Mouse (Mus musculus) neural tube, embryonic 10.5 days (tissue): ENCODE measurements at regions not wholly inside any gene's neighbourhood (a gene's known extent, or its start where the extent isn't known, plus 50 kb on each side); places are given as distances from the start of the nearest gene placed in this dataset.
"Not testable (repeated sequence)": the region's sequence is repeated elsewhere in the genome, so short reads cannot be mapped to it uniquely, and the experiment has no call there.

Experiments used
- DNase-seq: peaks from one replicate; pipeline ENCODE4 v3.0.0-alpha.2; 2017; ENCODE audit warnings: low spot score; ENCODE audit errors: extremely low spot score

GRCm38 (mm10) chr8:42442786-42443185 is 698.5 kb downstream of the Triml1 start:
- no peak for DNase-seq

DNA sequence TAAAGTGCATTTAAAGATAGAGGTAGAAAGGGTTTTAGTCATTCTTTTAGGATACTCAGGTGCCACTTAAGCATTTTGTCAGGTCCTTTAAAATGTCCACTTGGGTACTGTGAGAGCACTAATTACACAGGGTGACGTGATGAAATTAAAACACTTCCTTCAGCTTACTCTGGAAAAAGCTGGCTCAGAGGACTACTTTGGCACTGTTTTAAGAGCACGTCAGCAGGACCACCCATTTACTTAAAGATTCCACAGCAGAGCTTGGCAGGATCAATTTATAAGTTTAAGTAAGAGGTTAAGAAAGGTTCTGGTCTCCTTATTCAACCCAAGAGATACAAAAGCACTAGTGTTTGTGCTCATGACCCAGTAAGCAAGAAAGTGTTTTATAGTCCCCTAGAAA is 738.7 kb downstream of the Triml1 start:
- DNase-seq, result no peak

GRCm38 (mm10) chr8:42396886-42397285 is 744.4 kb downstream of the Triml1 start:
- no peak for DNase-seq

DNA sequence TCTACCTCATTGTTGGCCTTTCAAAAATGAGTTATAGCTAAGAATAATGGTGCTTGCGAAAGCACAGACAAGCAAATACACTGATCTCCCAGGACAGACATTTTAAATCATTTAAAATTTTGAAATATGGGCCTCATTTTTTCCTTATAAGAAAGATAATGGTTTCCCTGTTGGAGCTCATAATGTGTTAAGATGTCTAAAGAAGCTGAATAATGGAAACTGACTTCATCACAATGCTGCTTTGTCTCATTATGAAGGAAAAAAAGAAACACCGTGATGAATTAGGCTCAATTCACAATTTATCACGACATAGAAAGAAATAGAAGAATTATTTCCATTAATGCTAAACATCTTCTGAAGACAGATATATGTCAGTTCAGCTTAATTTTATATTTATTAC is 752.5 kb downstream of the Triml1 start:
- no peak for DNase-seq

DNA sequence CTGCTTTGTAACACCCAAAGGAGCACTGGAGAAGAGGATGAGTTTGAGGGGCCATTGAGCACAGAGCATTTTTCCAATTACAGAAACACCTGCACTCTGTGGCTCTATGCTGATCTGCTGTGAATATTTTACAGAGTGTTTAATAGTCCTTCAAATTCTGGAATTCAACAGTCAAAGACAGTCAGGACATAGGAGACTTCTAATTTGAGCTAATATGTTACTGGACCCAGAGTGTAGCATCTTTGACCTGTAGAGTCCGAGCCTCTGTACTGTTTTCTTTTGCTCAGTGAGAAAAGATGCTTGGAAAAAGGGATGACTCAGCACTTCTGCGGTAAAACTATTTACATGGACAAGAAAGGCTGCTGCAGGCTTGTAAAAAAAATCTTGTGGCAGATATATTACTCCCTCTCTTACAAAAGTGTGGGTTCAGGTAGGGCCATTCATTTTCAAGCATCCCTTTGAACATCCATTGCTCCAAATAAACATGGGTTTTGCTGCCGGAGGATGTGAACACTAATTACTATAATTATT is 793.1 kb downstream of the Triml1 start:
- no peak for DNase-seq

- DNase-seq, result no peak
These were observed 806.6 kb downstream of the Triml1 start for GRCm38 (mm10) chr8:42334708-42335107.

GRCm38 (mm10) chr8:42324663-42325062 is 816.6 kb downstream of the Triml1 start:
- no peak for DNase-seq

DNA sequence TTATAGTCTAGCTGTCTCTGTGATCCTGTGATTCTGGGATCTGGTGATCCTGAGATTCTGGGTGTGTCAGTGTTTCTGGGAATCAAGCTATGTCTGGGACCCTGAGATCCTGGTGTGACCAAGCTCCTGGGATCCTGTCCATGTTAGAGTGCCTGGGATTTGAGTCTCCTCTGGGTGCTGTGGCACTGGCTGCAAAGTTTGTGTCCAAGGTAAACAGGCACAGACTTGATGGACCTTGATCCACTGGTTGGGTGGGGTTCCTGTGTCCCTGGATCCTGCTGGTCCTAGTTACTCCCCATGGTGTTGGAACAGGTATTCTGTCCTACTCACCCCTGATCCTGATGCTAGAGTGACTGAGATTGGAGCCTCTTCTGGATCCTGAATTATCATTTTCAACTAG is 818.4 kb downstream of the Triml1 start:
- DNase-seq, result no peak

DNA sequence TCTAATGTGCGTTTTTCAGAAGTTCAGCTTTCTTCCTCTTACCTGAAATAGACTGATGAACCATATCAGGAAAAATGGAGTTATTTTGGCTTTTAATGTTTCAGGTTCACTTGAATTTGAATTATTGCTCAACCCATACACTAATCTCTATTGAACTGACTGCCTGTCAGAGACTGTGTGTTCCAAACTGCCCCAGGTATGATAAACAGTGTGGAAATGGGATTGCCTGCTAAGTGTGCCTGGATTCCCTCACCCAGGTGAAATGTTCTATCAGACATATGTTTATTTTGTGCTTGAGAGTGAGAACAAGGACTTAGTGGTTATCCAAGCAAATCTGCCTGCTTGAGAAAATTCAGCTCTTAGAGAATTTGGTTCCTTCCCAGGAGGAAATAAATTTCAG is 830.2 kb downstream of the Triml1 start:
- no peak for DNase-seq

DNA sequence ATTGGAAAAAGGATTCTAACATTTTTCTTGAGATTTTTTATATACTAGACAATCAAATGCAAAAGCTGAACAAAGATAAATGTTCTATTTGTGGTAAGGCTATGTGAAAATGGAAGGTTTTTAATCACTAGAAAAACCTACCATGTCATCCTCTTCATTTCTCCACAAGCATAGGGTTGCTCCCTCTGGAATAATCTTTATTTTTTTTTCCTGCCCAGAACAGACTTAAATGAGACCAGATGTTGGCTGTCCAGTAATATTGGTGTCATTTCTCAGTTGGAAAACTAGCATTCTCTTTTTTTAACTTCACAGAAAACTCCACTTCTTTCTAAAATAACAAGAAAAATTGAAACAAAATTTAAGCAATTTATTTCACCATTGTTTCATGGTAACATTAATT is 849.9 kb downstream of the Triml1 start:
- DNase-seq, result no peak

- no peak for DNase-seq
These were observed 859.3 kb downstream of the Triml1 start for GRCm38 (mm10) chr8:42282011-42282410.

DNA sequence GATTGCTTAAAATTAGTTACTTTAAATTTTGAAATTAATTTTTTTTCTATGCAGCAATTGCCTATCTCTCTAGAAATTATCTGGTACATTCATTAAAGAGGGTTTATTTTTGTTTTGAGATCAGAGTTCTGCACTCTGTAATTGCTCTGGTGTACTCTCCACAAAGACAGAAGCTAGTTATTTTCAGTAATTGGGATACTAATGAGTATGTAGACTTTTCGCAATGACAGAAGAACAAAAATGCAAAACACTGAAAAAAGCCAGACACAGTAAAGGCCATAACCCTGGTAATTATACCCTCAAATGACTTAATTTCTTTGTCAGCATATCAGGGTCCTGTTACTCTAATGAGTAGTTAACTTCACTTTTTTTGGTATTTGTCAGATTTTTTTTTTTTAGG is 836.5 kb upstream of the Frg1 start:
- DNase-seq, result no peak

- DNase-seq, result not testable (repeated sequence)
These were observed 825.4 kb upstream of the Frg1 start for GRCm38 (mm10) chr8:42242321-42242720.

DNA sequence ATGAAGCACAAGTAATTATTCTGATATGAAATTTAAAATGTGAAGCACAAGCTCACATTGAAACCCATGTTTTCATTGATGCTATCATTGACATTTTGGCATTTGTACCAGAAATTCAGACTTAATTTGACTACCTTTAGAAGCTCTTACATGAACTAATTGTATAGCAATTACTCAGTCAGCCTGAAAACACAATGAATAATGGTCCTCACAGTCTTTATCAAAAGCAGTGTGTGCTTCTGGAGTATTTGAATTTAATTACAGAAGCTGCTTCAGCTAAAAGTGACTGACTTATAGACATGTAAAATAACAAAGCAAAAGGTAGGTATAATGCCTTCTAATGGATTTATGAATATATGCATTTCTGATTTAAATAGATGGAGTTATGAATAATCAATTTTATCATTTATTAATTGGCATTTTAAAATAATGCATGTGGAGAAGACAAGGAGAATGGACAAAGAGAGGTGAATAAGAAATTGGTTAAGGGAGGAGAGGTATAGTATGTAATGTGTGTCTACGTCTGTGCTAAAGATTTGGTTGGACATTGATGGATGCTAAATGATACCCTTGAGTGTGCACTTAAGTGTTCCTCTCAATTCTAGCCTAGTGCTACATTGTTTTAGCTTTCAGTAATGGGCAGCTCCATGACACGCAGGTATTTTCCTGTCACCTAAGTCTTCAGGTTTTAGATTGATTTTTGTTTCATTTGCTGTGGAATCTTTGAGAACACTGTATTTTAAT is 803.2 kb upstream of the Frg1 start:
- DNase-seq, result no peak

DNA sequence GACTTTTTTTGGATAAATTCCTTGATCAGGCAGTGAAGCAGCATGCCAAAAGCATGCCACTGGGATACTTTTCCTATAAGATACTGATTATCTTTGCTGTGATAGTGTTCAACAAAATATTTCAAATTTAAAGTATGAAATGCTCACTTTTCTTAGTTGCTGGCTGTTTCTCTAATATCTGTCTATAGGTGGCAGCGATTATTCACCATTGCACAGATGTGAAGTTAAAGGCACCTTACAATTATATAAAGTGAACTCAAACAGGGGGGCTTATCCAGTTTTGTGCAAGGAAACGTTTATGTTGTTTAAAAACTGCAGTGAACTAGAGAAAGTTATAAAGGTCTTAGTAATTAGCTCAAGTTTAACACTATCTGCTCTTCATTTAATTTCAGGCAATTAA is 794.1 kb upstream of the Frg1 start:
- no peak for DNase-seq

GRCm38 (mm10) chr8:42209989-42210388 is 793.1 kb upstream of the Frg1 start:
- no peak for DNase-seq

- DNase-seq, result no peak
These were observed 780.4 kb upstream of the Frg1 start for GRCm38 (mm10) chr8:42197257-42197656.

- DNase-seq, result no peak
These were observed 777.2 kb upstream of the Frg1 start for GRCm38 (mm10) chr8:42193902-42194550.

GRCm38 (mm10) chr8:42187083-42187482 is 770.2 kb upstream of the Frg1 start:
- no peak for DNase-seq

DNA sequence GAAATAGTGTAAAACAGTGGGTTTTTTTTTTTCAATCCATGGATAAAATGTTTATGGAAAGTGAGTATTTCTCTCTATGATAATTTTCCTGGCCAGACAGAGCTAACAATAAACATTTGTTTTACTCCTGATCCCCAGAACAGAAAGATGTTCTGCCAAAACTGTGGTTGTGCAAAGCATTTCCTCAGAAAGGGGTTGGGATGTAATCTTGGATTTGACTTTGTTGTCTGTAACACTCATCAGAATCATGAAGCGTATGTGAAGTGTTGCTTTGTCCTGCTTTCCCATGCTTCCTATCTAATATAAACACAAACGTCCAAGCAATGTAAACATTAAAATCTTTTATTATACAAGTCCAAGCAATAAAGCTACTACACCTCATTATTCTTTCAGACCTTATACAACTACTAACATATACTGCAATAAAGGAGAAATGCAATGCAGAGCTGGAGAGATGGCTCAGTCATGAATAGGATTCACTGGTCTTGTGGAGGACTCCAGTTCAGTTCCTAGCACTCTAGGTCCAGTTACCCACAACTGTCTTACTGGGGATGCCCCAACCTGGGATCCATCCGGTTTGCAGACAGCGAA is 766.5 kb upstream of the Frg1 start:
- no peak for DNase-seq

GRCm38 (mm10) chr8:42162441-42162840 is 745.6 kb upstream of the Frg1 start:
- DNase-seq, result no peak

GRCm38 (mm10) chr8:42157006-42157405 is 740.1 kb upstream of the Frg1 start:
- DNase-seq, result peak; percentile 14

GRCm38 (mm10) chr8:42156588-42156987 is 739.7 kb upstream of the Frg1 start:
- peak; percentile 13 for DNase-seq
